Mouse (Mus musculus): ENCODE data around the gene Zbtb38. TPM values are rescaled to one million over a fixed set of nuclear protein-coding genes. Genes with fewer than 3 reads are reported as not detected.

Zbtb38 gene
- total RNA-seq, 2 experiments from 2014 or later: 15.9 to 20.1 TPM

GRCm38 (mm10) chr9:96715171-96715570 is 37.5 kb downstream of the Zbtb38 start:
- no peak for DNase-seq (ENCODE audit: low spot score in 2 of 2)

- DNase-seq (ENCODE audit: low spot score in 2 of 2): no peak
Measured at GRCm38 (mm10) chr9:96713472-96714390, 38.9 kb downstream of the Zbtb38 start.

- DNase-seq (ENCODE audit: low spot score in 2 of 2): peak; percentile 41 to 52
Measured at GRCm38 (mm10) chr9:96712758-96713471, 39.7 kb downstream of the Zbtb38 start.

- no peak for DNase-seq (ENCODE audit: low spot score in 2 of 2)
Measured at GRCm38 (mm10) chr9:96712045-96712444, 40.6 kb downstream of the Zbtb38 start.

GRCm38 (mm10) chr9:96710241-96710946 is 42.2 kb downstream of the Zbtb38 start:
- DNase-seq (ENCODE audit: low spot score in 2 of 2): no peak

- DNase-seq (ENCODE audit: low spot score in 2 of 2): no peak
Measured at GRCm38 (mm10) chr9:96708905-96709304, 43.7 kb downstream of the Zbtb38 start.

GRCm38 (mm10) chr9:96707964-96708363 is 44.7 kb downstream of the Zbtb38 start:
- DNase-seq (ENCODE audit: low spot score in 2 of 2): no peak

GRCm38 (mm10) chr9:96705576-96706285 is 46.9 kb downstream of the Zbtb38 start:
- peak in 1 of 2 experiments; percentile 55 for DNase-seq (ENCODE audit: low spot score in 2 of 2)

- DNase-seq (ENCODE audit: low spot score in 2 of 2): no peak
Measured at GRCm38 (mm10) chr9:96704935-96705334, 47.7 kb downstream of the Zbtb38 start.

- no peak for DNase-seq (ENCODE audit: low spot score in 2 of 2)
Measured at GRCm38 (mm10) chr9:96701891-96702290, 50.7 kb downstream of the Zbtb38 start.

- DNase-seq (ENCODE audit: low spot score in 2 of 2): no peak
Measured at GRCm38 (mm10) chr9:96699276-96700035, 53.2 kb downstream of the Zbtb38 start.

GRCm38 (mm10) chr9:96696788-96697492 is 55.7 kb downstream of the Zbtb38 start:
- DNase-seq (ENCODE audit: low spot score in 2 of 2): no peak

GRCm38 (mm10) chr9:96696141-96696561 is 56.5 kb downstream of the Zbtb38 start:
- DNase-seq (ENCODE audit: low spot score in 2 of 2): no peak

- DNase-seq (ENCODE audit: low spot score in 2 of 2): no peak
Measured at GRCm38 (mm10) chr9:96690461-96690863, 62.2 kb downstream of the Zbtb38 start.

- DNase-seq (ENCODE audit: low spot score in 2 of 2): no peak
Measured at GRCm38 (mm10) chr9:96689076-96689475, 63.6 kb downstream of the Zbtb38 start.

GRCm38 (mm10) chr9:96688194-96688875 is 64.3 kb downstream of the Zbtb38 start:
- no peak for DNase-seq (ENCODE audit: low spot score in 2 of 2)

- no peak for DNase-seq (ENCODE audit: low spot score in 2 of 2)
Measured at GRCm38 (mm10) chr9:96687591-96688186, 64.9 kb downstream of the Zbtb38 start.

GRCm38 (mm10) chr9:96685600-96686084 is 67.0 kb downstream of the Zbtb38 start:
- DNase-seq (ENCODE audit: low spot score in 2 of 2): no peak

Measured in gastrocnemius, postnatal 4 days (tissue).